Mouse (Mus musculus) layer of hippocampus, adult 9-10 months (tissue): ENCODE results near the gene Polr1e.
"Not testable (repeated sequence)": the region's sequence is repeated elsewhere in the genome, so short reads cannot be mapped to it uniquely, and the experiment has no call there.

Experiments used
- DNase-seq: peaks from one replicate; pipeline ENCODE4 v3.0.0; 2022; ENCODE audit warnings: low spot score

Gene Polr1e

DNA sequence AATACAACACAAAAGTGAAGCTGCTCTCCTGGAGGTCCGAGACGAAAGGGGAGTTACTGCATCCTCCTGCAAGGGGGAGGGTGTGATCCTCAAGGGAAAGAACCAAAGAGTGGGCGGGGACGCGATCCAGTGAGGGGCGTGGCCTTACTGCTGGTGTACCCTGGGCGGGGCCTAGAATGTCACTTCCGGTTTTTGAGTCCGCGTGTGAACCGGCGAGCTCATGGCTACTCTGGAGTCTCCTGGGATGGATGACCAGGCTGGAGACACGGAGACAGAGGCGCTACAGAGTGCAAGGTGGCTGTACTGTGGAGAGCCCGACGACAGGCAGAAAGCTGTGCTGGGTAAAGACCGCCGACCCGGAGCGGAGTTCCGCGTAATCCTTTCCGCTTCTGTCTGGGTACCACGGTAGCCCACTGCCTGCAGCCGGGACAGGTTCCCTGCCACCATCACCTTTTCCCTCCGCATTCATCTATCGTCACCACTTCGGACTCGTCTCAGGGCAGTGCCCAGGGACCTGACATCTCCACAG lies at the start of gene Polr1e:
Gene Polr1e, plus strand, starts transcription at position 132 of the 529 bp plus-strand sequence.
- DNase-seq = peak; percentile 79

DNA sequence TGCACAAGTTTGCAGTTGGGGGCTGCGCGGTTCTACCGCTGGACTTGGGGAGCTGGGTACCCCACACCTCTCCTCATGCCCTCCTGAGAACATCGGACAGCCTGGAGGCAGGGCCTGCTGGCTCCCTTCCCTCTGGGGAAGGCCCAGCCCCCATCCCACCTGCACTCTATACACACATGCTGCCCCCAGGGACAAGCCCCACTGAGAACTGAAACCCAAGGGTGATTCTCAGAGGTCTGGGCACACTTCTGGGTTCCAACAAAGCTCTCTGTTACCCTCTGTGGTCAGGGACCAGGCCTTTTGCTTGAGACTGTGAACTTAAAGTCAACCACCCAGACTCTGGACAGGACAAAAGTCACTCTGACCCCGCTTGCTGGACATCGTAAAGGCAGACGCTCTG lies 48.3 kb upstream of the Polr1e start:
- no peak for DNase-seq

DNA sequence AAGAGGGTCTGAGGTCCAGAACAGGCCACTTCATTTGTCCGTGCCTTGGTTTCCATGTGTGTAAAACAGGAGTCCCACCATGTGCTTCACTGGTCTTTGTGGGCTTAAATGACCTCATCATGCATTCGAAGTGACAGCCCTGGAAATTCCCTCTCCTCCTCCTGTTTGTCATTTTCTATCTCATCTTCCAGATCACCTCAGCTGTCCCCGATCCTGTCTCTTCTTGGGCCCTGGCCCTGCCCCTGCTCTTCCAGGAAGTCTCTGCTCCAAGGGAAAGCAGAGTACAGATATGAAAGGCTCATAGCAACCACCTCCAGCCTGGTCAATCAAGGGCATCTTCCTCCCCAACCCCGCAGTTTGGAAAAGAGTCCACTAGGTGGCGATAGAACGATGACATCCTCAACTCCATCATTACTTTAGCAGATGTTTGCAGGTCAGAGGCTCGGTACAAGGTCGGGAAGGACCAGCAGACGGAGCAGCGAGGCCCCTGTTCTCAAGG lies 47.7 kb upstream of the Polr1e start:
- DNase-seq = no peak

DNA sequence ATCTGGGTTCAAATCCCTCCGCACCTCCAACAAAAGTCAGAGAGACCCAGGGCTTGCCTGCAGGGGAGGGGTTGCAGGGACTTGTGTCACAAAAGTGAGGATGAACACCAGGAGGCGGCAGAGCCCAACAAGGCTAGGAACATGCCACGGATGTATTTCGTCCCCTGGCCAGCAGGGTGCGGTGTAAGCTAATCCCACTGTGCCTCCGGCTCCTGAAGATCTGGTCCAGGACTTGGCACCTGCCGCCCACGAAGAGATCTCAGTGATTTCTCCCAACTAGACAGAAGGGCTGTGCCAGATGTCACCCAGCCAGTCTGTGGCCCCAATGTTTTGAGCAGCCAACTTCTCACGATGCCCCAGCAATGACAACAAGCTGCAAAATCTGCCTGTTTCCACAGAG lies 44.9 kb upstream of the Polr1e start:
- DNase-seq = peak; percentile 90

DNA sequence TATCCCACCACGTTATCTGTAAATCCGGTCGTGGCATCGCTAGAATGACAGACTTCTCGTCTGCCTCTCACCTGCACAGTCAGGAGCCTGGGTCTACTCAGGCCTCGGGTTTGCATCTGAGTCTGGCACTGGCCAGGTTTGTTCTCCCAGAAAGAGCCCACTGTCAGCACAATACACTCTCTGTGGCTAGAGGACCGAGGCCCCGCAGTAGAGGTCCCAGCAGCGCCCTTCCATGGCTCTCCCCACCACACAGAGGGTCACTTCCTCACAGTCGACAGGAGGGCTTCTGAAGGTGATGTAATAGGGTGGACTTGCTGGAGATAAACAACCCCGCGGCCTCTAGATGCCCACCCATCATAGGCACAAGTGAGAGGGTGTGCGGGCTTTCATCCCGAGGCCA lies 44.5 kb upstream of the Polr1e start:
- DNase-seq = no peak

DNA sequence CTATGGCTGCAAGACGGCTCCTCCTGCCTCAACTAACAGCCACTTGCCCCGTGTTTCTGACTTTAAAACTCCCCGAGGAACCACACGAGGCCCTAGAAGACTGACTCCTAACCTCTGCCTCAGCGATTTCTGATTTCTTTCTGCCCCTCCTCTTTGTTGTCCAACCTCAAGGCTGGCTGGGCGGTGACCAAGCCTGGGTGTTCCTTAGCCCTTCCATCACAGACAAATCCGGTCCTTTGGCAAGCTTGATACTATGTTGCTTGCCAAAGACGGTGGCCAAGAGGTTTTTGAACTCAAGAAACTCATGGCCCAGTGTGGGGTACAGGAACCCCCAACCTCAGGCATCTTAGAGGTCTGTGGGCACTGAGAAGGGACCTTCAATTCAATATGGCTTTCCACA lies 44.1 kb upstream of the Polr1e start:
- DNase-seq = no peak

DNA sequence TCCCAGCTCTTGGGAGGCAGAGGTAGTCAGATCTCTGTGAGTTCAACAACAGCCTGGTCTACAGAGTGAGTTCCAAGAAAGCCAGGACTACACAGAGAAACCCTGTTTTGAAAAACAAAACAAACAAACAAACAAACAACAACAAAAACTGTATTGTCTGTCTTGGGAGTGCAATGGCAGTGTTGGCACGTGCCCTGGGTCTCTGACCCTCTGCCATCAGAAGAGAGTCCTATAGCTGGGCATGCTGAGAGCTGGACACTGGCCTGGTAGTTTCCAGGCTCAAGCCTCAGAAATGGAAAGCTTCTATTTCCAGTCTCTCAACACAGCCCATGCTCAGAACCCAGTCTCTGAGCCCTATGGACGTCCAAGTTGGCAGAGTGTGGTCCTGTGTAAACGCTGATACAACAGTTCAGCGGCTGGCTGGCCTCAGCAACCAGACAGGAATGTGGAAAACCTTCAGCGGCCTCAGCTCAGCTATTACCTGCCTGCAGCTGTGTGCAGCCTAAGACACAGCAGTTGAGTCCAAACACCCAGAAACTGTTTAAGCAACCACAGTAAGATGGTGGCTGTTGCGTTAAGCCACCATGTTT lies 42.3 kb upstream of the Polr1e start:
- no peak for DNase-seq

DNA sequence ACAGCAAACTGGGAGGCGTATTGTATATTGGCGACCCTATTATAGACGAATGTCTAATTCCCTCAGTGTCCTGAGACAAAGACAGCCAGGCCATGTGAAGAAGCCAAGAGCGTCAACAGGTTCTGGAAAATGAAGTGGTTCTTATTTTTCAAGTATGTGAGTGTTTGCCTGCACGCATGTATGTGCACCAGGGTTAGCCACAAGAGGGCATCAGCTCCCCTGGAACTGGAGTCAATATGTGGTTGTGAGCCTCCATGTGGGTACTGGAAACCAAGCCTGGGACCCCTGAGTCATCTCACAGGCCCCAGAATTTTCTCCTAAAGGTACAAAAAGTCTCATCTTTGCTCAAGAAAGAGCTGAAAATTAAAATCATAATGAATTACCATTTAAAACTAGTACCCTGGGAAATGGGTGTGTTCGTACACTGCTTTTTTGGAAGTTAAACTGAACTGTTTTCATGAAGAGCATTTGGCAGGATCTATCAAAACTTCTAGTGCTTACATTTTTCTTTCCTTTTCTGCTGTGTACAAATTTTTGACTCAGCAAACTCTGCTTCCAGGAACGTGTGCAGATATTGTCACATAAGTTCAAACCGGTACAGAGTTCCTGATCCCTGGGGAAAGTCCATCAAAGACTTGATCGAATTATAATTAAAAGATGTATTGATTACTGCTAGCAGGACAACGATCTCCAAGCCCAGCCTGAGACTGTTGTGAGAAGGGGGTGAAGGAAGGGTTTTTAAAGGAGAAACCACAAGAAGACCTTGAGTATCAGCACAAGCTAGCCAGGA lies 41.3 kb upstream of the Polr1e start:
- DNase-seq = no peak

DNA sequence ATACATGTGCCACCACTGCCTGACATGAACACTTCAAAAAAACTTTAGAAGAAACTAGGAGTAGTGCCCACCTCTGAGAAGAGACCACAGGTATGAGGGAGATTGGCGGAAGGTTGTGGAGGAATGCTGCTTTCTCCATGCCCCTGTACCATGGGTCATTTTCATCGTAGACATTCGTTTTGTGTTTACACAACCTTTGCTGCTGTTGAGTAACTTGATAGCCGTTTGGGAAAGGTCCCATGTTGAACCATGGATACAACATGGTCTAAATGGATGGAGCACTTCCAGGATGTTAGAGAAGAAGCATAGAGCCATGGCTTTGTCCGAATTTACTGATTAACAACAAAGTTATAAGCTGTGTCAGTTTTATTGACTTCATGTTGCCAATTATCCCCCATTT lies 40.2 kb upstream of the Polr1e start:
- no peak for DNase-seq

DNA sequence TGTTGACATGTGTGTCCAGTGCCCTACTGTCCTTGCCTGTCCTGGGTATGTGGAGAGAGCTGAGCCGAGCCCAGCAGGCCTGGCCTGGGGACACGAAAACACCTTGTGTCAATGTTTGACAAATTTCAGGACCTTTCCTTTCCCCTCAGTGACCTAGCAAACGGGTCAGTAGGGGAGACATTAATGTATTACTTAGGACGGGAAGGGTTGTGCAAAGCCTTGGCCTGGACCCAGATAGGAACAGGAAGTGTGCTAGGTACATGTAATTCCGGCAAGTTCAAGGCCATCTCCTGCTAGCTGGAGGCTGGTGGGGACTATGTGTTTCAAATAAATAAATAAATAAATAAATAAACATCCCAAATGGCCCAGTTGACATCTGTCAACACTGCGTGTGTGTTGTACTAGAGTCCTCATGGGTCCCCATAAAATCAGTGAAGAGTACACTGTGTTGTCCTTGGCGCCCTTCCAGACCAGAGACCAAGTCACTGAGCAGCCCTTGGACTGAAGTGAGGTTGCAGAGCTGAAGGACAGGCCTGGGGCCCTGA lies 38.5 kb upstream of the Polr1e start:
- DNase-seq = no peak

DNA sequence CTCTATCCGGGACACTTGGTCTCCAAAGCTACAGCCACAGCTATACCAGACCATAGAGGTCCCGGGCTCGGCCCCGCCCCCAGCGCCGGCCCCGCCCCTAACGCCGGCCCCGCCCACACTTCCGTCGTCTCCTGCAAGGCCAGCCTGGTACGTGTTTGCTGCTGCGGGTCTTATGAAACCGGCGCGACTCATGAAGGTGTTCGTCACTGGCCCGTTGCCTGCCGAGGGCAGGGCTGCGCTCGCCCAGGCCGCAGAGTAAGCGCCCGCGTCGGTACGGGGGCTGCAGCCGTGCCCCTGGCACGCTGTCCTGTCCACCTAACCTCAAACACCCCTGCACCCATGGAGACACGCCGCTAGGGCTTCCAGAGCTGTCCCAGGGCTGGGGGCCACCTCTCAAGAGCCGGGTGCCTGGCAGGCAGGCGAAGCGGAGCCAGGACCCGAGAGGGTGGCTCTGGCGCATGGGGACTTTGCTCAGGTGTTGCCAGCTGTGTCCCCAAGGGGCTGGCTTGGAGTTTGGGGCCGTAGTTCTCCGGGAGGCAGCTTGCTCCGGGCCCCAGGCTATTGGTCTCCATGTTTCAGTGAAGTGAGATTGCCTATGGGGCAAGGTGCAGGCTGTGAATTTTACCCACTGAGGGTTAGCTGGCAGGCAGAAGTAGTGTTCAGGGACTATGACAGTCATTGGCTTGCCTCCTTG lies 37.0 kb upstream of the Polr1e start, which contains the start of gene Grhpr:
Gene Grhpr, plus strand, starts transcription at position 116 of the 694 bp plus-strand sequence.
- DNase-seq = peak; percentile 43

DNA sequence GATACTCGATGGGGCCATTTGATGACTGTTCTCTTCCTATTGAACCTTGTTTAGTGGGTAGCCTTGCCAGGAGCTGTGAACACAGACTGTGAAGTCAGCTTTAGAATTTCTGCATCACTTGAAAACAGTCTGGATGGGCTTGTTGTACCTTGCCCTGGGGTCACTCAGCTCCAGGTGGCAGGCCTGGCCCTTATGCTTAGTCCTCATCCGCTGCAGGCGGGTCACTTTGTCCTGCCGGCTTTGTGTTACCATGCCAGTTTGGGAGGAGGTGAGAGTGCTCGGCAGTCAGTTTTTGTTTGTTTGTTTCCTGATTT lies 36.5 kb upstream of the Polr1e start:
- no peak for DNase-seq

DNA sequence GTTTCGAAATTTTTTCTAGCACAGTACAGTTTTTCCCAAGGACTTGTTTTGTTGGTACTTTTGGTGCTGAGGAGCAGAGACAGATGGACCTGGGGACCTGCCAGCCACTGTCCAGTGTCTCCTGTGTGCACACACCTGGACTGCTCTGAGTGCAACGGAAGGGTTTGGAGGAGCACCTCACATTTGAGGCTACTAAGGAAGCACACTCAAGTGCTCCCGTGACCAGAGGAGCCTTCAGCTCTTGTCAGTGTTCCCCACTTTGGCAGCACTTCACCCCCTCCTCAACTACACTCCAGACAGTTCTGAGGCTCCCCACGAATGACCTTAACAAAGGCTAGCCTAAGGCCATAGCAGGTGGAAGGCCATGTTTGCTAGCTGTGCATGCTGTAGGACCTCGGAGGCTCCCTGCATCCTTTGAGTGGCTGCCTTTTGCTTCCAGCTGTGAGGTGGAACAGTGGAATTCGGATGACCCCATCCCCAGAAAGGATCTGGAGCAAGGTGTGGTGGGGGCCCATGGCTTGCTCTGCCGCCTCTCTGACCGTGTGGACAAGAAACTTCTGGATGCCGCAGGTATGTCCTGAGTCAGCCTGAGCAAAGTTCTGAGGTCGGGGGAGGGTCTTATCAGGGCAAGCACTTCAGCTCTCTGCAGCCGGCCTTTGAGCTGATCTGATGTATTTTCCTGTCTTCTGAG lies 35.8 kb upstream of the Polr1e start:
- no peak for DNase-seq

DNA sequence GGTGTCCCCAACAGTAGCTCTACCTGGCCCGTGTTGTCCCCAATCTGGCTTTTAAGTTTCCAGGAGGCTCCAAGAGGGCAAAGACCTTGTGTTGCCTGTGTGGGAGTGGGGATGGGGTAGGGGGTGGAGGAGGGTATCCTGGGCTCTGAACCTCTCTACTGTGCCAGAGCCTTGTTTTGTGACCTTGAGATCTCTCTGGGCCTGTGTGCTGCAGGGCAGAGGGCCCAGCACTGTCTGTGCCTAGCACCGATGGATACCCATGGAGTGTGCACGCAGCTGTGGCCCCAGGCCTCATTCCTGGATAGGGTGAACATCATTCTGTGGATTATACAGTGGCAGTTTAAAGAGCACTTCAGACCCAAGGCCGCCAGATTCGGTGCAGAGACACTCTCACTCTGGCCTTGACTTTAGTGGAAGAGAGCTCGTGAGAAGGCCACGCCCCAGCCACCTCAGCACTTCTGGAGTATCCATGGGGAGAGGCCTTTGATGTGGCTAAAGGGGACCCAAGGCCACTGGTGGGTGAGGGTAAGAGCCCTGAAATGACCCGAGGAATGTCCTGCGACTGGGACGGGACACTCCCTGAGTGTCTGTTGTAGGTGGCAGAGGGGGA lies 35.1 kb upstream of the Polr1e start:
- DNase-seq = no peak

DNA sequence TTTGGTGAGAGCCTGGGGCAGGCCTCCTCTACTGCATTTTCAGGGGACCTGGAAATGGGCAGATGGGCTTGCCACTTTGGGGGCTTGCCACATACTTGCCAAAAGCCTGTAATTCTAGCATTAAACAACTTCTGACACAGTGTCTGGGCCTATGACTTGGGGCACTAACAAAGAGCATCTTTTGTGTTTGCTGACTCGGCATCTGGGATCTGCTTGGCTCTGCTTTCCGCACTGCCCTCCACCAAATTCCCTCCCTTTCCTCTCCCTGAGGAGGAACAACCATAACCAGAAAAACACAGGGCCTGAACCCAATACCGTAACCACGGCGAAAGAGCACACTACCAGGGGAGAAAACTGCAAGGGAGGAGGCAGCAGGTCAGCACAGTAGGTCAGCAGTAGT lies 27.8 kb upstream of the Polr1e start:
- DNase-seq = no peak

DNA sequence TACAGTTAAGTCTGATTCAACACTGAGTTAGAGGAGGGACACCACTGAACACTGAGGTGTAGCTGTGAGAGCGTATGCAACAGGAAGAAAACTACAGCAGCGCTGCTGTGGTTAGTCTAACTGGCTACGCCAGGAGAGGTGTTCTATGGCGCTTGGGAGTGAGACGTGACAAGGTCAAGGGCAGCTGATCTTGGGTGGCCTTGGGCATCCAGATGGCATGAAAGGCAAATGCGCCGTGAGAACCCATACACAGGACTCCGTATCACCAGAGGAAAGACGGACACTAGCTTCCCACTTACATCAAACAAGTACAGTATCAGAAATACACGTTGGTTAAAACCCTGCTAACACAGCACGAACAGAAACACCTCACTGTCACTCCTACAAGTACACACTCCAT lies 26.1 kb upstream of the Polr1e start:
- DNase-seq = not testable (repeated sequence)

DNA sequence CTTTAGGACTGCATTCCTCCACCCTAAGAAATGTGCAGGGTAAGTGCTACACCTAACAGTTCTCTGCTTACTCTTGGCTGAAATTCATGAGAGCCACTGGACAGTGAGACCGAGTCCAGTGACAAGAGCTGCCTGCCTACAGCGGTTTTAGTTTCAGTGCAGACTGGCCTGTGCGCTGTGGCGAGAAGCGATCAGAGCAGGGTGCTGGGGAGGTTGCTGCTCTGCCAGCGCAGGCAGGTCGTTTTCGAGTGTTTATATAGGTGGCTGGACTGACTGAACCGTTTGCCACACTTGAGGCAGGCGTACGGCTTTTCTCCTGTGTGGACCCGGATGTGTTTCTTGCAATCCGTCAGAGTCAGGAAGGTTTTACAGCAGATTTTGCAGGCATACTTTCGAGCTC lies 25.2 kb upstream of the Polr1e start:
- DNase-seq = not testable (repeated sequence)

DNA sequence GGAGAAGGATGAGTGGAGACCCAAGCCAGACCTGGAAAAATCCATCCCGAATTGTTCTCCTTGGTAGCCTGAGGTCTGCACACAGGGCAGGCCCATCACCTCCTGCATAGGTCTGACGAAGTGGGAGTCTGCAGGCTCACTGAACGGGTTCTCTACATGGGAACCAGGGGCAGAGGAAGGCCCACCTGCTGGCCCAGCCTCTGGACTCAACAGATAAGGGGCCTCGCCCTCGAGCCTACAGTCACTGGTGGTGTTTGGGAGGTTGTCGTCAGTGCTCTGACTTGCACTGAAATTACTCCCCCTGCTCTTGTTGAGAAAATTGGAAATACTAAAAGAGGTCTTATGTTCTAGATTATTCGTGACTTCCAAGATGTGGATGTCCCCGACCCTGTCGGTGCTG lies 24.5 kb upstream of the Polr1e start:
- no peak for DNase-seq

DNA sequence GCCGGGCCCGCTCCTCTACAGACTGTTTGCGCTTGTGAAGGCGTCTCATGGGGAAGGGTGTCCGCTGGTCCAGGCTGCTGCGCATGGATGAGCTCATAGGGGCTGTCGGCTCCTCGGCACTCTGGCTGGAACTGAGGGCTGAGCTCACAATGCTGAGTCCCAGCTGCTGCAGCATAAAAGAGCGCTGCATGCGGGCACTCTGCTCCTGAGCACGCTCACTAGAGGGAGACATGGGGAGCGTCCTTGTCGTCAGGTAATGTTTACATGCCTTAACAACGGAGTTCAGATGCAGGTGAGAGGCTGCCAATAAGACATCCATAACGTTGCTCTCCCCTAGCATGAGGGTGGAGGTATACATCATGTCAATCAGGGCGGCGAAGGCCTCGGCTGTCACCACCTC lies 23.6 kb upstream of the Polr1e start:
- no peak for DNase-seq

DNA sequence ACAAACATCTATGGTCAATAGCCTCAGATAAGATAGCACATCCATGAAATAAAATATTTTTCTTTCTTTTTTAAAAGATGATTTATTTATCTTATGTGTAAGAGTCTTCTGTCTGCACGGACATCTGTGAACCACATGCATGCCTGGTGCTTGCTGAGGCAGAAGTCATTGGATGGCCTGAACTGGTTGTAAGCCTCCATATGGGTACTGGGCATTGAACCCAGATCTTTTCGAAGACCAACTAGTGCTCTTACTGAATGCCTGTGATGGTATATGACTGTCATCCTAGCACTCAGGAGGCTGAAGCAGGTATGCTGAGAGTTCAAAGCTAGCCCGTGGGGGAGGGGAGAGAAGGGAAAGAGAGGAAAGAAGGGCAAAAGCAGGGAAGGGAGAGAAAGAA lies 20.3 kb upstream of the Polr1e start:
- DNase-seq = no peak

DNA sequence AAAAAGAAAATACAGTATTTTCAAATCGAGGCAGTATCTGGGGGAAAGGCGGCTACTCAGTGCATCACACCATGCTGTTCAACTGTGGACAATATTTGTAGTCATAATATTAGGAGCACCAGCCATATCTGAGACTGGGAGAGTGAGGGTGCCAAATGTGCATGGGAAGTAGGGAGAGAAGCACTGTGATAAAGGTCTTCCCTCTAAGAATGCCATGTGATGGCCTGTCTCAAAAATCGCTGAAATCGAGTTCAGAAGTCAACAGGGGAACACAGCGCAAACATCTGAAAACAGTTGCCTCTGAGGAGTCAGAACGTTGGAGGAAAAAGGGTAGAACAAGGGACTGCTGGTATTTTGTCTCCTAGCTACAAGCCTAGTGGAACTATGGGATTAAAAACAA lies 18.4 kb upstream of the Polr1e start:
- no peak for DNase-seq

DNA sequence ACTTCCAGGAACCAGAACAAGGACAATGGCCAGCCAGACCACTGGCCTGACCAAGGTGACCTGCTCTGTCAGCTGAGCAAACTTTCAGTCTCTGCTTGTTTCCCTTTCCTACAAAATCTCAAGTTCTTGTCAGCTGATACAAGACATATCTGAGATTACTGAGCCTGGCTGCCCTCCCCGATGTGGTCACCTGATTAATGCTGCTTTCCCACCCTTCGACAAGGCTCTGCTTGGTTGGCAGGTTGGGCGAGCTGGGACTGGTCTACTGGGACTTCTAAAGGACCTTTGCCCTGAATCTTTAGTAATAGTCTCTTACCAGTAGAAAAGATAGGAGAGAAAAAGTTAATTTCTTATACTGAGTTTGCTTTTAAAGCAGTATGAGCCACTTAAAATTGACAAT lies 12.9 kb upstream of the Polr1e start:
- no peak for DNase-seq
